Mouse (Mus musculus) myocyte (in vitro differentiated cells): ENCODE data around the gene Ankrd12.

Experiments
- CEBPB ChIP-seq: IDR thresholded peaks from 2 replicates; pipeline ENCODE4 v1.6.1; 2011; ENCODE audit warnings: mild to moderate bottlenecking, moderate library complexity; ENCODE audit not compliant: poor library complexity, insufficient read depth, severe bottlenecking
- E2F4 ChIP-seq: IDR thresholded peaks from one replicate; pipeline ENCODE4 v1.6.1; 2011; ENCODE audit warnings: mild to moderate bottlenecking, control low read depth, moderate library complexity; ENCODE audit not compliant: insufficient read depth
- MAX ChIP-seq: IDR thresholded peaks from one replicate; pipeline ENCODE4 v1.6.1; 2011; ENCODE audit warnings: low read depth, mild to moderate bottlenecking, control low read depth
- MYOD1 ChIP-seq, 3 experiments: IDR thresholded peaks; one replicate each; pipeline ENCODE4 v1.6.1; 2011; ENCODE audit warnings: control low read depth in 2 of 3, low read depth in 2 of 3, mild to moderate bottlenecking in 2 of 3, moderate library complexity in 1 of 3; ENCODE audit not compliant: insufficient read length in 2 of 3, control insufficient read depth in 1 of 3
- MYOG ChIP-seq, 3 experiments: IDR thresholded peaks; one replicate each; pipeline ENCODE4 v1.6.1; 2011; ENCODE audit warnings: control low read depth in 2 of 3, low read depth in 2 of 3, mild to moderate bottlenecking in 2 of 3; ENCODE audit not compliant: insufficient read length in 2 of 3, control insufficient read depth in 1 of 3, insufficient read depth in 1 of 3
- POLR2A ChIP-seq: IDR thresholded peaks from one replicate; pipeline ENCODE4 v1.6.1; 2011; ENCODE audit warnings: low read depth, mild to moderate bottlenecking, control low read depth, moderate library complexity; ENCODE audit not compliant: insufficient read length
- POLR2AphosphoS2 ChIP-seq: IDR thresholded peaks from one replicate; pipeline ENCODE4 v1.6.1; 2011; ENCODE audit warnings: low read depth, control low read depth; ENCODE audit not compliant: insufficient read length
- REST ChIP-seq: IDR thresholded peaks from one replicate; pipeline ENCODE4 v1.6.1; 2011; ENCODE audit warnings: mild to moderate bottlenecking, control low read depth, moderate library complexity; ENCODE audit not compliant: insufficient read depth, insufficient read length
- SRF ChIP-seq: IDR thresholded peaks from one replicate; pipeline ENCODE4 v1.6.1; 2011; ENCODE audit warnings: low read depth; ENCODE audit not compliant: control insufficient read depth, insufficient read length
- TCF12 ChIP-seq: IDR thresholded peaks from one replicate; pipeline ENCODE4 v1.6.1; 2011; ENCODE audit warnings: mild to moderate bottlenecking, control low read depth; ENCODE audit not compliant: poor library complexity, insufficient read depth, severe bottlenecking
- TCF3 ChIP-seq: IDR thresholded peaks from one replicate; pipeline ENCODE4 v1.6.1; 2011; ENCODE audit warnings: low read depth, control low read depth; ENCODE audit not compliant: insufficient read length
- USF1 ChIP-seq: IDR thresholded peaks from one replicate; pipeline ENCODE4 v1.6.1; 2011; ENCODE audit warnings: low read depth, mild to moderate bottlenecking, control low read depth, moderate library complexity

DNA sequence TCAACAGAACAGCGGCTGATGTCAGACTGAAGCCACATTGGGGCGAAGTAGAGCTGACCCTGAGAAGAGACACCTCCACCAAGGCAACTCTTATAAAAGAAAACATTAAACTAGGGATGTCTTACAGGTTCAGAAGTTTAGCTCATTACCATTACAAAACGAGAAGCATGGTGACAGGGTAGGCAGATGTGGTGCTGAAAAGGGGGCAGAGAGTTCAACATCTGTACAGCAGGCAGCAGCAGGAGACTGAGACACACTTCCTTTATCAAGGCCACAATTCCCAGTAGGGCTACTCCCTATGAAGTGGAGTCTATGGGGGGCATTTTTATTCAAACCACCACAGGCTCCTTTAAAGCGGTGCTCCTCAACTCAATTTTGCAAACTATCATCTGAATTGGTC is 31.3 kb upstream of the Ankrd12 start:
- no peak for TF ChIP-seq MYOG (IDR thresholded peaks at IDR 0.05; ENCODE audit: control insufficient read depth in 1 of 3, insufficient read depth in 1 of 3, insufficient read length in 2 of 3, low read depth in 2 of 3)
- no peak for TF ChIP-seq POLR2A
- TF ChIP-seq REST, result no peak
- no peak for TF ChIP-seq POLR2AphosphoS2
- TF ChIP-seq USF1, result no peak
- no peak for TF ChIP-seq MAX
- TF ChIP-seq E2F4, result no peak
- TF ChIP-seq TCF12, result no peak
- no peak for TF ChIP-seq MYOD1 (IDR thresholded peaks at IDR 0.05; ENCODE audit: control insufficient read depth in 1 of 3, insufficient read length in 2 of 3, low read depth in 2 of 3)
- TF ChIP-seq CEBPB, result no peak
- no peak for TF ChIP-seq SRF
- no peak for TF ChIP-seq TCF3
